Mouse (Mus musculus) cerebellum, adult 9-11 months (tissue): ENCODE measurements around the gene Zfp276.
A peak's percentile ranks its signal among the peaks of the same experiment; 100 is the strongest.
"Not testable (repeated sequence)": the region's sequence is repeated elsewhere in the genome, so short reads cannot be mapped to it uniquely, and the experiment has no call there.

Experiments used
- DNase-seq: peaks from one replicate; pipeline ENCODE4 v3.0.0; 2022

Gene Zfp276

DNA sequence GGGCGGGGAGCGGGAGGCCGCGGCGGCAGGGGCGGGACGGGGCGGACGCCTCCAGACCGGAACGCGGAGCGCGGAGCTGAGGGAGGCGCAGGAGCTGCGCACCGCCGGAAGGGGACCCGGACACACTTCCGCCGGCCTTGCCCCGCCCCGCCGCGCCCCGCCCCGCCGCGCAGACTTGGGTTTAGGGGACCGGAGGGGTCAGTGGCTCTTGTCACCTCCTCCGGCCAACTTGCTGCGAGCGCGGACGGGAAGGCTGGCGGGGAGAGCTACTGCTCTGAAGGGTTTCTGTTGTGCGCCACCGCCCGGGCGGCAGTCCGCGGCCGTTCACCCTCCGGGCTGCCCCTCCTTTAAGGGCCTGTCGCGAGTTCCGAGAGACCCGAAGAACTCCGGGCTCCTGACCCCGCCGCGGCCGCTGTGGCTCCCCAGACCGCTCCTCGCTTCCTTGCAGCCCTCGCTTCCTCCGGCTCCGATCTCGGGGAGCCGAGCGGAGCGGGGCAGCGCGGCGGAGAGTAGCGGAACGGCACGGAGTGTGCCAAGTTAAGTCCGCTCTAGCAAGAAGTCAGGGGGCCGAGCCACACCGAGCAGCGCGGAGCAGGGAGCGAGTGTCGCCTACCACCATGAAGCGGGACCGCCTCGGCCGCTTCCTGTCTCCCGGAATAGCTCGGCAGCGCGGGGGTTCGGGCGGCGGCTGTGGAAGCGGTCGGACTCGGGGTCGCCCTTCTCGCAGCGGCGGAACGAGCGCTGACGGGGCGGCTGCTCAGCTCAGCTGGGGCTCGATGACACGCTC is at the start of gene Zfp276, which contains the start of gene Vps9d1:
Gene Zfp276 (plus strand): TSS at position 97 of the 787 bp plus-strand sequence.
Gene Vps9d1 (minus strand): TSS at position 250 of the 787 bp plus-strand sequence.
- DNase-seq: peak; percentile 79

DNA sequence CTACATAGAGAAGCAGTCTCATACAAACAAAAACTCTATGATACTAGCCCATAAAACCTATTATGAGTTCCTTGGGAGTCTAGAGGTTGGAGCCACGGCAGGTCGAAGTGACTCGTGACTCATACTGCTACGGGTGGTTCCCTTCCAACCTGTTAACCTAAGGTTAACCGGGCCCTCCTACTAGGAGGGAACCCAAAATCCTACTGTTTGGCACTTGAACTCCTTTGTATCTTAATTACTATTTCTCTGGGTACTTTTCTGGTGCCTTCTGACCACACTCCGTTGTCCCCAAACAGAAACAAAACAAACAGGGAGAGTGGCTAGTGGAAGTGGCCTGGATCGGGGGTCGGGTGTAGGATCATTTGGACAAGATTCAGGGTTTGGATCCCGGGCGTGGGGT is 42.1 kb upstream of the Zfp276 start:
- DNase-seq: no peak

DNA sequence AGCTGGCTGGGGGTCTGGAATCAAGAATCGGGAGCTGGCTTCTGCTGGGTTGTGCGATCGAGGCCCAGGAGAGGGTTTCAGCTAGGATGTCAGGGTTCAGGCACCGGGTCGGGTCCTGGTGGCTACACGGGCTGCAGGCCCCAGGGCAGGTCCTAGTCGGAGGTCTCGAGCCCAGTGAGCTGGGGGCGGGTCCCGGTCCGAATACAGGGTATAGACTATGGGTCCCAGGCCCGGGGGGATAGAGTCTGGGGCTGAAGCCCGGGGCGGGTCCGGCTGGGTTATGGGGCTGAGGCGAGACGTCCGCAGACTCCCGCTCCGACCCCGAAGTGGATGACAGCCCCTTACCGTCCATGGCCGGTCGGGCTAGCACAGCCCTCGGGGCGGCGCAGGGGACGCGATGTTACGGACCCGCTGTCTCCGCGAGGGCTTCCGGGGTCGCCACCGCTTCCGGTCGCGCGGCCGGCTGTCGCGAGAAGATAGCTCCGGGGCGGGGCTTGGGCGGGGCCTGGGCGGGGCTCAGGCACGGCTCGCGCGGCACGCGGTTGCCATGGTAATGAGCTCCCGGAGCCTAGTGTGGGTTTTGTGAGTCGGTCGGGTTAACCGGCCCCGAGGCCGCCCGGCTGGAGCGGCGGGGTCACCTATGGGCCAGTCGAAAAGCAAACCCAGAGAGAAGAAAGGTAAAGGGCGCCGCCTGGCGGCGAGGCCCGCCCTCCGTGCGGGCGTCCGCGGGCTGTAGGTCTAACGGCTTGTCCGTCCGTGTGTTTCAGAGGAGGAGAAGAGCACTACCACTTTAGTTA is 41.5 kb upstream of the Zfp276 start, which contains the start of the genes Chmp1a and Spata33:
Gene Chmp1a (minus strand): TSS at position 443 of the 797 bp plus-strand sequence.
Gene Spata33 (plus strand): TSS at position 512 of the 797 bp plus-strand sequence.
- DNase-seq: peak; percentile 90

DNA sequence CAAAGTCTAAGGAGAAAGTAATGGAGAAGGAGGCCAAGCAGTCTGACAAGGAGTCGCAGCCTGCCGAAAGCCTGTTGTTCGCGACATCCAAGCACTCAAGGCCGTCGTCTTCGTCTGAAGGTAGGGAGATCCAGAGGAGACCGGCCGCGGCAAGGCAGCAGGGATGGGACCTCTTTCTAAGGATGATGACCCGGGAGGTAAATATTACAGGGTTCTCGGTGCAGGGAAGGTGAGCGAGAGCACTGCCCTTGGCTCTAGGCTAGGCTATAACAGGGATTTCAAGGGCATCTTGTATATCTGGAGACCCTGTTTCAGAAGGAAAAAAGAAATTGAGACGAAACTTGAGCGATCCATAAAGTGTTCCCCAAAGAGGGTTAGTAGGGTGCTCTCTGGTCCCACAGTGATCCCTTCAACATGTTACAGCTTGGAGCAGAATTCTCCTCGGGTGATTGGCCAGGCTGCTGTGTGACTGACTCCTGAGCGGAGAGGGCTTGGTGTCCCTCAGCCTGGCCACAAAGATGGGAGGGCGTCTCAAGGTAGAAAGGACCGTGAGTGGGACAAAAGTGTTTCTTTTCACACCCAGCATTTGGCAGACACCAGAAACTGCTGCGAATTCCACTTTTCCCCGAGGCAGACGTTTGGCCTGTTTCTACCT is 40.8 kb upstream of the Zfp276 start:
- DNase-seq: no peak

DNA sequence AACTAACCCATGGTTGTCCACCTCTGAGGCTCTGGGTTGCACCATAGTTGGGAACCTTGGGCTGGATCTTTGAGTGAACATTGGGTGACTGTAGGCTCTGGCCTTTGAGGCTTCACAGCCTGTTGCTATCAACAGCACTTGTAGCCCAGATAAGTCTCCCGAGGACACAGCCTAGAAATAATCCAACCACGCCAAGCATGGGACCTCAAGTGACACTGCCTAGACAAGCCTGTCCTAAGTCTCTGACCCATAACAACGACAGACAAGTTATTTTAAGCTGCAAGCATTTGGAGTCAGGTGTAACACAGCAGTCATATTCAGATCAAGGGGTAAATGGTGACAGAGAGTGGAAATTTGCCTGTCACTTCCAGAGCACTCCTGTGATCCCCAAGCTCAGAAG is 38.6 kb upstream of the Zfp276 start:
- DNase-seq: no peak

DNA sequence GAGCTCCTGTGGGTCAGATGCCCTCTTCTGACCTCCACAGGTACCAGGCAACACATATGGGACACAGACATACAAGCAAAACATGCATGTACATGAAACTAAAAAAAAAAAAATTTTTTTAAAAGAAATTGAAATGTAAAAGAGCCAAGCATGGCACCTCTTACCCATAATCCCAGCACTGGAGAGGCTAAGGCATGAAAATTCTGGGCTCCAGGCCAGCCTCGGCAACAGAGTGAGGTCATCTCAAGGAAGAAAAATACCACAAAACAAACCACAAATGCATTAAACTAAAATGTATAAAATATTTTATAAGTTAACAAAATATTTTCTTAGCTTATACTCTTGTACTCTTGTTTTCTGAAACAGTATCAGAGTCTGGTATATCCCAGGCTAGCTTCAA is 33.1 kb upstream of the Zfp276 start:
- no peak for DNase-seq

DNA sequence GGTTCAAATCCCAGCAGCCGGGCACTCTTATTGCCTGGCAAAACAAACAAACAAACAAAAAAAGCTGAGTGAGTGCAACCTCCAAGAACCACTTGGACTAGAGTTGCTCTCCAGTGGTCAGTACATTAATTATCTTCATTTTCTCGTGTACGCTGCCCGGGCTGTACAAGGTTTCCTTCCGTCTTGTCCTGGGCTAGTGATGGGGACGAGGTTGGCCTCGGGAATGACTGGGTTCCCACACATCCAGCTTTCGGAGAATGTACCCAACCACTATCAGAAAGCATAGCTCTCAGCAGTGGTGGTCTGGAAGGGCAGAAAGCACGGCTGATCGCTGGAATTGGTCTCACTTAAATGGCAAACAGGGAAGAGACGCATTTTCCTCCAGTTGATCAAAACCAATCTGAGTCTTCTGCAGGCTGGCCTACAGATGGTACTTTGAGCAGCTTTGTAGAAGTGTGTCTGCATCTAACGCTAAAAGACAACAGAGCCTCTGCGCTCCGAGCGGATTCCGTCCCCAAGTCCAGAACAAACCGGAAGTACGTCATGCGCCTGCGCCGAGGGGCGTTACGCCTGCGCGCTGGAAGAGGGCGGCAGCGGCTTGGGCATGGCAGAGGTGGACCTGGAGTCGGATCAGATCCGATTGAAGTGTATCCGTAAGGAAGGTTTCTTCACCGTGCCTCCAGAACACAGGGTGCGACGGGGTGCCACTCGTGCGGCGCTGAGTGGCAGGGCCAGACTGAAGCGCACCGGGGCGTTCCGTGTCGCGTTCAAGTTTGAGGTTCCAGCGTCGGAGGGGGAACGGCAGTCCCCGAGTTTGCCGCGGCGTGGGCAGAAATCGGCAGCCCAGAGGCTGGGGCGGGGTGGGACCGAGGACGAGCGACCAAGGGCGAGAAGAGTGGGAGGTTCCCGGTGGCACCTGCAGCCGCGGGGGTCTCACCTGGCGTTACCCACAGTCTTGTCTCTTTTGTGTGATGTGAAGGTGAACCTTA is 29.4 kb upstream of the Zfp276 start, which contains the start of gene Cdk10:
Gene Cdk10 (plus strand): TSS at position 565 of the 989 bp plus-strand sequence.
- peak; percentile 92 for DNase-seq

DNA sequence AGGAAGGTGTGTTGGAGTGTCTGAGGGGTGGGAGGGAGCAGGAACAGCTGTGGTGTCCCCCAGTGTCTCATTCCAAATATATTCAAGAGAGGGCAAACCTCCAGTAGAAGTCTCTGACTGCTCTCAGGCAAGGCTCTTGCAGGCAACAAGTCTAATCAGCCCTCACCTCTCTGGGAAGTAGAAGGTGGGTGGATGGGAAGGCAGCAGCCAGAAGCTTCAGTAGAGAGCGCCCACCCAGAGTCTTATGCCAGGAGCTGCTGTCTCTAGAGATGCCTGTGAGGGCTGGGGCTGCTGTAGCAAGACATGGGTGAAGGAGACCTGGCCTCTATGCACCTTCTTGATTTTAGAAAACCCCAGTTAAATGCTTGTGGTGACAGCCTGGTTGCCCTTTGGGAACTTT is 25.6 kb upstream of the Zfp276 start:
- no peak for DNase-seq

DNA sequence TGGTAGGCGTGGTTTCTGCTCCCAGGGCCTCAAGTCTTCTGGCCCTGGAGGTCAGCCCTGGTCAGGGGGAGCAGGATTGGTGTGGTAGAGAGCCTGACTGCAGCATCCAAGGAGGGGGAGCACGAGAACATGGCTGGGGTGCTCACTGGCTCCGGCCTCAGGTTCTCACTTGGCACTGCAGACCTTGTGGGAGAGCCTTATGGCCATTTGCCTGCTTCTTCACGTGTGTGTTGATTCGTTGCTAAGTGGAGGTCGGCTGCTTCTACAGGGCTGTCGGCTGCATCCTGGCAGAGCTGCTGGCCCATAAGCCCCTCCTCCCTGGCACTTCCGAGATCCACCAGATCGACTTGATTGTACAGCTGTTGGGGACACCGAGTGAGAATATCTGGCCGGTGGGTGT is 23.7 kb upstream of the Zfp276 start:
- not testable (repeated sequence) for DNase-seq

DNA sequence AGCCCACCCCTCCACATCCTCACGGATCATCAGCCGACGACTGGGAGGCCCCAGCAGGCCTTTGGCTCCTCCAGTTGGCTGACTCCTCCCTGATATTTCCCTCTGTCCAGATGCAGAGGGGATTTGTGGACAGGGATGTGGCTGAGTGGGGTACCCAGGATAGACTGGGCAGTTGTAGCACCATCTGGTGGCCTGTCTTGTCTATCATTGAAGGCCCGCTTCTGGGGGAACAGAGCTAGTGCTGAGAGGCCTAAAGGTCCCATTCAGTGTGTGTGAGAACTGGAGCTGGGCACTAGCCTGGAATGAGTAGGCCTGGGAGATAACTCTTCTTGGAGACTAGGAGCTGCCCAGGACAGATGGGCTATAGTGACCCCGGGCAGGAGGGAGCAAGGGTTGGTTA is 22.3 kb upstream of the Zfp276 start:
- no peak for DNase-seq

DNA sequence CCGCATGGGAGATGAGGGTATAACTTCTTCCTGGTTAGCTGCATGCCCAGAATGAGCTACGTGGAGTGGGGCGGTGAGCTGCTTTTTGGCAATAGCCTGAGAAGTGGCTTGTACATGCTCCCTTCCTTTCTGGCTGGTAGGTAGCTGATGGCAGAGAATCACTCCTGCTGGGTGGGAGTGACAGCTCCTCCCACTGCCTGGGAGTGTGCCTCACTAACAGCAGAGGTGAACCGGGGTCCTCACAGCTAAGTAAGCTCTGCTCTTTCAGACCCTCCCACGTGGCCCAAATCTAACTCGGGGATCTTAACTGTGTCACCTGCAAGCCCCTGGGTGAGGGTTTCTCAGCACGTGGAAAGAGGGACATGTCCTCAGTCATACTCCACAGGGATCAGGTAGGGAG is 21.4 kb upstream of the Zfp276 start:
- no peak for DNase-seq

DNA sequence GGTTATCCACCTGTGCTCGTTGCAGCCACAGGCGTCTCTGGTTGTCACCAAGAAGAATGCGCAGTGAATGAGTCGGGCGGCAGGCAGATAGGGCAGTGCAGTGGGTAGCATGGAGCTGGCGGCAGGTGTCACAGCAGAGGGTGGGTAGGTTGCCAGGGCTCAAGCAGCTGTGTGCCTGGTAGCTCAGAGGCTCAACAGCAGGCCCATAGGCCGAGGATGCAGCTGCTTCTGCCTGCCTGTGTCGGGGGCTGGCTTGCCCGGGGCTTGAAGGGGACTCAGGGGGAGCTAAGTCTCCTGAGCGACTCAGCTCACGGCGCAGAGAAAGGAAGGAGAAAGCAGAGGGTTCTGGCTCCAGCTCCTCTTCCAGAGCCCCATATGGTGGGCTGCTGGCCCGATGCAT is 20.7 kb upstream of the Zfp276 start:
- DNase-seq: no peak

DNA sequence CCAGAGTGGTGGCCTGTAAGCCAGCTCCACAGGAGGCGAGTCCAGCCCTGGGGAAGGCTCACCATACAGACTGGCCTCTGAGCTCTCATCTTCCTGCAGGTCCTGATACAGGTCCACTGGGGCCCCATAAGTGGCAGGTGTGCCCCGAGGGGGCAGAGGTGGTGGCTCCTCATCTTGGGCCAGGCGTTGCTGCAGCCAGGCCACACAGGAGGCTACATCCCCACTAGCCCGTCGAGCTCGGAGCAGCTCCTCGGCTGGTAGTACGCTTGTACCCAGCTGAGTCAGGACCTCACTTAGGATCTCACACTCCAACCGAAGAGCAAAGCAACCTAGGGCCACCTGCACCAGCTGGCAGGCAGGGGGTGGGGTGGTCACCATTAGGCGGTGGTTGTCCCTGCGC is 20.2 kb upstream of the Zfp276 start:
- DNase-seq: no peak

DNA sequence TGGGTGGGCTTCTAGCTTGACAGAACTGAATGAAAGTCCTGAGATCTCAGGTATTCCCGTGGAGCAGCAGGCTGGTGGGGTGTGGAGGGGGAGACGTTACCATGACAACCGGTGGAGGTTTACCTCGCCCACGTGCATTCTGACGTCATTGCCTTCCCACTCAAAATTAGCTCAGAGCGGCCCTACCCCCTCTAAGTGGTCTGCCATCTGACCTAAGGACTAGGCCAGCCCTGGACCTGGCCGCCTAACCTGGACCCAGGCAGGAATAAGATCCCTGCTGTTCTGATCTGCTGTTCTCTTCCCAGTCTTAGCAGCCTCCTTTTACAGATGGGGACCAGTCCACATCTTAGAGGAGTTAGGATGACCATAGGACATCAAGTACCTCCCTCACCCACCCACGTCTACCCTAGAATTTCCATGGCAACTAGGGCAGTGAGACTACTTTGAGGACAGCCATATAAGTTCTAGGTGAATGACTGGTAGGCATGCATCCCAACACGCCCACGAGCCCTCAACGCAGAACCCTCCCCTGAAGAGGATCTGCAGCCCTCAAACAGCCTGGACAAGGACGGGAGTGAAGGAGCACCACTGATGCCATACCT is 19.0 kb upstream of the Zfp276 start:
- DNase-seq: peak; percentile 74

DNA sequence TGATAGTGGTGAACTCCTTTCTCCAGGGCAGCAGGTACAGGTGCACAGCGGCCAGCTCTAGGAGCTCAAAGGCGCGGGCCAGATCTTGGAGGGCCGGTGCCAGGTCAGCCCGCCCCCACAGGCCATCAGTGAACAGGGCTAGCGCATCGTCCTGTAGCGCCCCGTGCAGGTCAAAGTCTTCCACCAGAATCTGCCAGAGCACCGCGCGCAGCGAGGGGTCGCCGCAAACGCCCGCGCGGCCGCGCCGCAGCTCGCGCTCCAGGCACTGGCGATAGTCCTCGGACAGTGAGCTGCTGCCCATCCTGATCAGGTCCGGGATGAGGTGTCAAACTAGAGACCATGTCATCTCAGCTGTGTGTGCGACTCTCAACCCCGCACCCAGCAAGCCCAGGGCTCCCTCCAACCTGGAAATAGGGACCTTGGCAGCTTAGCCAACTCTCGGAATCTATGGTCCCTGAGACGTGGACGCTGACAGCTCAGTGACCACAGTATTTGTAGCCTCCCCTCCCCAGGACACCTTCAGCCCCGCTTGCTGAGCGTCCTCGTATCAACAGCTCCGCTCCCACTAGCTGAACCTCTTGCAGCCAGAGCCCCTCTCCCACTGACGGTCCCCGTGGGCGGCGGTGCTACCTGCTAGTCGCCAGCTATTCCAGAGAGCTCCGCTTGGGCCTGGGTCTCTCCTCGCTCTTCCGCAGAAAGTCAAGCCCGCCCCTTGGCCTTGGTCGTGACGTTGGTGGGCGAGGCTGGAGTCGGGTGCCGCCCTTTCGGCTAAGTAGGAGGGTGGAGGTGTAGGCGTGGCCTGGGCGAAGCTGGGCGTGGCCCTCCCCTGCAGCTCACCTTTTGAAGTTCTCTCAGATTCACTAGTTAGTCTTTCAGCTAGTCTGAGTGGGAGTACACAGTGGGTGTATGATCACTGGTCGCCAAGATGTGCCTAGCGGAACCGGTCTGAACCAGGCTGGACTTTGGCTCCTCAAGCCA is 18.2 kb upstream of the Zfp276 start, which contains the start of gene Spata2l:
Gene Spata2l (minus strand): TSS at position 714 of the 978 bp plus-strand sequence.
- peak; percentile 87 for DNase-seq

DNA sequence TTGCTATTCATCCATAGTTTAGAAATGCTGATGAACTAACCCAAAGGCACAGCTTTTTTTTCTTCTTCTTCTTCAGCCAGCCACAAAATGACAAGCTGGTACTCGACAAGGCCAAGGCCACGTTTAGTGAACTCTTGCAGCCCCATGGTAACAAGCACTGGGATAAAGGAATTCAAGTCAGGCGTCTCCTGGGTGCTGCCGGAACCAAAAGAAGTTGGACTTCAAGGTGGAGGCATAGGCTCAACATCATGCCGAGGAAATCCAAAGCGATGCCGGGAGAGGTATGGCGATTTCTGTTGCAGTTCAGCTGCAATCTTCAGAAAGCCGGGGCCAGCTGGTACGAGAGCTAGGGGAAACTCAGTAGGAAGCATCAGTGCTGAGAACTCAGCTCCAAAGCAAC is 14.6 kb upstream of the Zfp276 start:
- no peak for DNase-seq

DNA sequence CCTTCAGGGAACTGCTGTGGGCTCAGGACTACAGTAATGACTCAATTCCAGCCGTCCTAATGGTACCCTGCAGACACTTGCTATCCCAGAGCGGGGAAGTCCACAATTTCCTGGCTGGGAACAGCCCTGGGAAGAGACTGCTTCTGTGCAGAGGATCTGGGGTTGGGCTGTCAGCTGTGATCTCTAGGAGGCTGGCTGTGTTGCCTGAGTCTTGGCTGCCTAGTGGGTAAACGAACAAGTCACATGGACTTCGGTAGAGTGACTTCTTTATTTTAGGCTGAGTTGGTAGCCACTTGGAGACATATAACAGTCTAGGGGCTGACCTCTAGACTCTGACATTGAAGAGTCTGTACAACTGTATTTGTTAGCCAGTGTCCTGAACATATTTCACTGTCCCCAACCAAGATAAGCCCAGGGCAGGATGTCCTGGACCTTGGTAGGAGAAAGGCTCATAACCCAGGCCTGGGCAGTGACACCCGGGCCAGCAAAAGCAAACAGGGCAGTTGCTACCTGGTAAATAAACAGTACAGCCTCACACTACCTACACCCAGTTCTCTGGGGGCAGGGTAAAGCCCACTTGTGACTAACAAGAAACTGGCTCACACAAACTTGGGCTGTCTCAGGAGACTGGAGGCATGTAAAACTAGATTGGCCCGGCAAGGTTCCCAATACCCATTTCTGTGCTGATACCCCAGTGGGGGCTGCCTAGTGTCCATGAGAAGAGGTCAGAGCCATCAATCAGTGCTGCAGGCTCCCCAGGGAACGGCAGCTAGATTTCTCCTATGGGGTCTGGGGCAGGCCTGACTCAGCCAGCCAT is 11.7 kb upstream of the Zfp276 start:
- no peak for DNase-seq

DNA sequence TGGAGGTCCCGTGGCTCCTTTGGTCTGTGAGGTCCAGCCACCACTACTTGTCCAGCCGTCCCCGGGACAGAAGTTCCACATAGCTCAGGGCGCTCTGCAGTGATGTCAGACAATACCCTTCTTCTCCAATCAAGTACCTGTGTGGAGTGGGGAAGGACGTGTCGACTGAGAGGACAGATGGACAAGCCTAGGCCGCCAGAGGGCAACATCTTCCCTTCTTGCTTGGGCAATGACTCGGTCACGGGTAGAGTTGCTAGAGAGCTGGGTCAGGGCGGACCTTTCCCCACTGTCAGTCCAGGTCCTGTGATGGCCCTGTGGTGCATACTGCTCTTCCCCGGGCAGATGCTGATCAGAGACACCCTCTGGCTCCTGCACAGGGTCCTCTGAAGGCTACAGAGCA is 10.9 kb upstream of the Zfp276 start:
- no peak for DNase-seq

DNA sequence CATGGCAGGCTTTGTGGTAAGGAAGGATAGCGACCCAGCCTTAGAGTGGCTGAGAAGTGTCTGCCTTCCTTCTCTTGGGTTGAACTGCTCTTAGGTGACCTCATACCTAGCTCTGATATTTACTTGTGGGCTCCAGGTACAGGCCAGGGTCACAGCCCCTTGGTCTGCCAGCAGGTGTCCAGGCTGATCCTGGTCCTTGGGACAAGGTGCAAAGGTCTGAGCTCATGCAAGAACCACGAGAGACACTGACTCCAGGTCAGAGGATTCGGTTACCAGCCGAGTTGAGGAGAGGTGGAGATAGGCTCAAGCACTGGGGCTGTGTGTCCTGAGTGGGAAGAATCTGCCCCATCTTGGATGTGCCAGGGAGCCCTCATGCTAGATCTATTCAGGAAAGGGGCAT is 9.6 kb upstream of the Zfp276 start:
- no peak for DNase-seq
